ENCODE assay signal across 21 mouse cellular contexts in genomic region chrX:157646399-157646798, GRCm38 (mm10). TPM values are rescaled to one million over a fixed set of nuclear protein-coding genes. Genes with fewer than 3 reads are reported as not detected.
A peak's percentile ranks its signal among the peaks of the same experiment; 100 is the strongest.
DNase-seq lines count a peak whose midpoint lies in the region; ATAC-seq and TF ChIP-seq lines count a peak whose summit lies in the region.
"Had no signal": no experiment of that assay in that cellular context is flagged by ENCODE, and none has a peak within 500 bp of the region (broad histone marks: within the 10 kb centered on the region; RNA-seq: fewer than 3 reads in every experiment).

No protein-coding gene starts in this region.

- H3K9ac ChIP-seq in lung, embryonic 15.5 days: no peak overlapping the region
- no peak overlapping the region for H3K9ac ChIP-seq in lung, postnatal 0 days (replicated peaks; ENCODE audit: low read depth)
- H3K9ac ChIP-seq: embryonic facial prominence, embryonic 13.5 days; embryonic facial prominence, embryonic 15.5 days; forebrain, embryonic 12.5 days had no signal

- H3K27ac ChIP-seq in lung, embryonic 15.5 days: no peak overlapping the region
- no peak overlapping the region for H3K27ac ChIP-seq in lung, postnatal 0 days (ENCODE audit: low read length)
- H3K27ac ChIP-seq: embryonic facial prominence, embryonic 13.5 days; embryonic facial prominence, embryonic 15.5 days; forebrain, embryonic 10.5 days; forebrain, embryonic 12.5 days had no signal

- H3K27me3 ChIP-seq in lung, embryonic 15.5 days: no peaks in the 10 kb centered on the region
- no peaks in the 10 kb centered on the region for H3K27me3 ChIP-seq in lung, postnatal 0 days (replicated peaks; ENCODE audit: insufficient read depth, low read length)
- H3K27me3 ChIP-seq: forebrain, embryonic 12.5 days had no signal

- no peak overlapping the region for H3K4me2 ChIP-seq in lung, embryonic 15.5 days
- no peak overlapping the region for H3K4me2 ChIP-seq in lung, postnatal 0 days (replicated peaks; ENCODE audit: low read depth, low read length)
- H3K4me2 ChIP-seq: embryonic facial prominence, embryonic 13.5 days; embryonic facial prominence, embryonic 15.5 days; forebrain, embryonic 12.5 days had no signal

- 47% methylated on average over 1 of the region's 1 CpGs for WGBS in lung, embryonic 15.5 days
- 40% methylated on average over 1 of the region's 1 CpGs for WGBS in lung, postnatal 0 days

- ATAC-seq in lung, embryonic 15.5 days (ENCODE audit: borderline replicate concordance, extremely low read depth, low FRiP score, low TSS enrichment): peak; percentile 87
- ATAC-seq in lung, postnatal 0 days: no peak
- ATAC-seq: forebrain, embryonic 14.5 days; forebrain, embryonic 16.5 days had no signal

- H3K4me3 ChIP-seq in lung, embryonic 15.5 days: no peak overlapping the region
- no peak overlapping the region for H3K4me3 ChIP-seq in lung, postnatal 0 days (ENCODE audit: low read depth, low read length)
- H3K4me3 ChIP-seq: embryonic facial prominence, embryonic 13.5 days; embryonic facial prominence, embryonic 15.5 days; erythroblast, embryonic 14.5 days; forebrain, embryonic 10.5 days; forebrain, embryonic 12.5 days had no signal

- no peak for TF ChIP-seq EP300 in lung, postnatal 0 days (IDR thresholded peaks at IDR 0.05)

- no peaks in the 10 kb centered on the region for H3K36me3 ChIP-seq in lung, embryonic 15.5 days
- no peaks in the 10 kb centered on the region for H3K36me3 ChIP-seq in lung, postnatal 0 days (ENCODE audit: insufficient read depth, low read length)
- H3K36me3 ChIP-seq: embryonic facial prominence, embryonic 13.5 days; embryonic facial prominence, embryonic 15.5 days; forebrain, embryonic 10.5 days; forebrain, embryonic 12.5 days had no signal

- no peaks in the 10 kb centered on the region for H3K9me3 ChIP-seq in lung, embryonic 15.5 days
- no peaks in the 10 kb centered on the region for H3K9me3 ChIP-seq in lung, postnatal 0 days (ENCODE audit: low read length)
- H3K9me3 ChIP-seq: embryonic facial prominence, embryonic 13.5 days; embryonic facial prominence, embryonic 15.5 days; forebrain, embryonic 10.5 days; forebrain, embryonic 12.5 days had no signal

- no peak for DNase-seq in lung, postnatal 25 days (ENCODE audit: low spot score)
- DNase-seq in lung, postnatal 10 days: peak; percentile 2
- DNase-seq in lung, postnatal 0 days (ENCODE audit: low spot score): no peak
- DNase-seq: adrenal gland, adult 2 months; adrenal gland, postnatal 10 days; adrenal gland, postnatal 25 days; cerebellum, adult 11 months; cerebellum, adult 18-20 months; cerebellum, adult 8-10 months; cerebellum, adult 9-11 months; cerebellum, postnatal 14 days; cerebellum, postnatal 36 days; embryo, embryonic 11 days had no signal

- H3K4me1 ChIP-seq in lung, embryonic 15.5 days: no peaks in the 10 kb centered on the region
- H3K4me1 ChIP-seq in lung, postnatal 0 days (ENCODE audit: insufficient read depth, low read depth, low read length): no peaks in the 10 kb centered on the region
- H3K4me1 ChIP-seq: embryonic facial prominence, embryonic 13.5 days; embryonic facial prominence, embryonic 15.5 days; forebrain, embryonic 10.5 days; forebrain, embryonic 12.5 days had no signal

- TF ChIP-seq CTCF in lung, postnatal 0 days (IDR thresholded peaks at IDR 0.05): no peak

RNA-seq across cellular contexts. Expression of gene Mbtps2, which starts 47.9 kb away (rescaled TPM):
- 20.2 and 25.6 TPM in 2 replicates for polyA plus RNA-seq in lung, embryonic 15.5 days (2015; fragmentation: Nextera tagmentation; extraction: Ambion mirVana)
- 8.8 and 10.8 TPM in 2 replicates for polyA plus RNA-seq in lung, postnatal 0 days (2015; fragmentation: Nextera tagmentation; extraction: Ambion mirVana)
- polyA plus RNA-seq: erythroblast, embryonic 14.5 days had no signal

RNA-seq across cellular contexts. Expression of gene Smpx, which starts 52.3 kb away (rescaled TPM):
- polyA plus RNA-seq in lung, embryonic 15.5 days (2015; fragmentation: Nextera tagmentation; extraction: Ambion mirVana): 53.7 and 55.0 TPM in 2 replicates
- 12.4 and 13.4 TPM in 2 replicates for polyA plus RNA-seq in lung, postnatal 0 days (2015; fragmentation: Nextera tagmentation; extraction: Ambion mirVana)
- polyA plus RNA-seq: erythroblast, embryonic 14.5 days; forebrain, embryonic 10.5 days; forebrain, embryonic 12.5 days; forebrain, embryonic 14.5 days; forebrain, embryonic 16.5 days had no signal
